Mouse (Mus musculus): ENCODE measurements around the gene Galnt14. TPM values are rescaled to one million over a fixed set of nuclear protein-coding genes. Genes with fewer than 3 reads are reported as not detected.

Galnt14 gene
- polyA plus RNA-seq (2015; fragmentation: Nextera tagmentation; extraction: Ambion mirVana) = 18.6 and 21.4 TPM in 2 replicates

DNA sequence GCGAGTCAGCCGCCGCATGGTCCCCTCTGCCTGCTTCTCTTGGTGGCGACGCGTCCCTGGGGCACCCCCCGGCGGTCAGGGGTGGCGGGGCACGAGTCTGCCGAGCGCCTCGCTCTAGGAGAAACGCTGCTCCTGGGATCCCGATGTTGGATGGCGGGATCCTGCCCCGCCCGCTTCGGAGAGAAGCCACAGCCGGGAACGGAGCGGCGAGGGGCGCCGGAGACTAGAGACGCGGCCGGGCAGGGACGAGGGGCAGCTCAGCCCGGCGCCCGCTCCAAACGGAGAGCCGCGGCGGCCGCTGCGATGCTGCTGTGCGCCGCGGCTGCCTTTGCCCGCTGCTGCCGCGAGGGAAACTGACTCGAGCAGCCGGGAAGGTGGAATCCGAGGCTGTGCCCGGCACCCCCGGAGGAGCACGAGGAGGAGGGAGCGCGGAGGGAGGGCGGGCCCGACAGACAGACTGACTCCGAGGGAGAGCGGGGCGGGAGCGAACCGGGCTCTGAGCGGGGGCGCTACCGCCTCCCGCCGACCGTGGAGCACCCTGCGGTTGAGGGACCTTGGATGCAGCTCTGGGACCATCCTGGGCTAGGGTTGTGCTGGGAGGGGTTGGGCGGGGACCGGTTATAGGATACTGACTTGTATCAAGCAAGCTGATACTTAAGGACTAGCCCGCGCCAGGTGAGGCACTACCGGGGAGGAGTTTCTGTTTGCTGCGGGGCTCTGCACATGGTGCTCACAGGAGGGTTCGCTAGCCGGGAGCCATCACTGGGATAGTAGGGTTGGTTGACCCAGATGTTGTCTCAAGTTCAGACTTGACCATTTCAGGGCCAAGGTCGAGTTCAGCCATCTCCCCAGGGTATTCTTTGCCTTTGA is at the start of gene Galnt14:
Gene Galnt14, minus strand, starts transcription at position 412 of the 870 bp plus-strand sequence.
- peaks cover 4% of the 10 kb centered on the region; the same call in 1 of the 2 replicates for H3K9me3 ChIP-seq (ENCODE audit: low read length)
- 0 out of 2 replicates have a peak, but pooled peaks cover 8% of the 10 kb centered on the region for H3K4me1 ChIP-seq (ENCODE audit: insufficient read depth, low read length)
- H3K27ac ChIP-seq (ENCODE audit: low read length) = peak within 1 kb of the TSS; percentile 73
- peak within 1 kb of the TSS; percentile 90 for H3K4me2 ChIP-seq (replicated peaks; ENCODE audit: low read depth, low read length)
- WGBS = under 1% methylated on average over 64 of the region's 75 CpGs
- peaks cover 26% of the 10 kb centered on the region for H3K27me3 ChIP-seq (ENCODE audit: insufficient read depth, low read length)
- ATAC-seq (ENCODE audit: low FRiP score, low TSS enrichment) = peak; percentile 79
- H3K9ac ChIP-seq (replicated peaks; ENCODE audit: low read length) = peak within 1 kb of the TSS; percentile 69
- H3K4me3 ChIP-seq (ENCODE audit: low read length) = peak within 1 kb of the TSS; percentile 61
- H3K36me3 ChIP-seq (ENCODE audit: insufficient read depth, low read length) = no peaks in the 10 kb centered on the region

DNA sequence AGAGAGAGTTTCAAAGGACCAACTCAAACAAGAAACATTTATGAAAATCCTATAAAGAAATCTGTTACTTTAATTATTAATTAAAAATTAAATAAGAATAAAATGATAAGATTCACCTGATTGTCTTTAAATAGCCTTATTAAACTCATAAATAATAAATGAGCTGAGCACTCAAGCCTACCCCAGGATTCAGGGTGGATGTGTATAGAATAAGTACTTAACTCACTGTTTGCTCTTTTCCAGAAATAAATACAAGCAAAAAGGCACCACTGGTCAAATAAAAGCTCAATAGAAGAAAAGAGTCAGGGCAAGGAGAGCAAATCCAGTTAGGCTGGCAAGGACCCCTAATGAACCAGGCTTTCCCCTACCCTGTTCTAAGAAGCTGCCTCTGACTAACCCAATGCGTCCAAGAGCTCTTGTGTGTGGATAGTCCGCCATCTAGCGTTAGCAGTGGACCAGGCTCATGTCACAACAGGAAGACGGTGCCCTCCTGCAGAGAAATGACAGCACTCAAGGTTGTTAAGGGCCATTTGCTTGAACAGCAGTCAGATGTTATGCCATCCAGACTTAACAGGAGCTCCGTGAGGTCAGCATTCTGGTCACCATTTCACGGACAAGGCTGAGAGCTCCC is 33.5 kb upstream of the Galnt14 start:
- H3K9me3 ChIP-seq (ENCODE audit: low read length) = no peaks in the 10 kb centered on the region
- ATAC-seq (ENCODE audit: low FRiP score, low TSS enrichment) = peak; percentile 84
- H3K27ac ChIP-seq (ENCODE audit: low read length) = no peak overlapping the region
- no peak overlapping the region for H3K4me2 ChIP-seq (replicated peaks; ENCODE audit: low read depth, low read length)
- H3K4me3 ChIP-seq (ENCODE audit: low read length) = no peak overlapping the region
- 2% methylated on average over 6 of the region's 6 CpGs for WGBS
- H3K4me1 ChIP-seq (ENCODE audit: insufficient read depth, low read length) = no peaks in the 10 kb centered on the region
- no peaks in the 10 kb centered on the region for H3K36me3 ChIP-seq (ENCODE audit: insufficient read depth, low read length)
- no peaks in the 10 kb centered on the region for H3K27me3 ChIP-seq (ENCODE audit: insufficient read depth, low read length)
- no peak overlapping the region for H3K9ac ChIP-seq (replicated peaks; ENCODE audit: low read length)

DNA sequence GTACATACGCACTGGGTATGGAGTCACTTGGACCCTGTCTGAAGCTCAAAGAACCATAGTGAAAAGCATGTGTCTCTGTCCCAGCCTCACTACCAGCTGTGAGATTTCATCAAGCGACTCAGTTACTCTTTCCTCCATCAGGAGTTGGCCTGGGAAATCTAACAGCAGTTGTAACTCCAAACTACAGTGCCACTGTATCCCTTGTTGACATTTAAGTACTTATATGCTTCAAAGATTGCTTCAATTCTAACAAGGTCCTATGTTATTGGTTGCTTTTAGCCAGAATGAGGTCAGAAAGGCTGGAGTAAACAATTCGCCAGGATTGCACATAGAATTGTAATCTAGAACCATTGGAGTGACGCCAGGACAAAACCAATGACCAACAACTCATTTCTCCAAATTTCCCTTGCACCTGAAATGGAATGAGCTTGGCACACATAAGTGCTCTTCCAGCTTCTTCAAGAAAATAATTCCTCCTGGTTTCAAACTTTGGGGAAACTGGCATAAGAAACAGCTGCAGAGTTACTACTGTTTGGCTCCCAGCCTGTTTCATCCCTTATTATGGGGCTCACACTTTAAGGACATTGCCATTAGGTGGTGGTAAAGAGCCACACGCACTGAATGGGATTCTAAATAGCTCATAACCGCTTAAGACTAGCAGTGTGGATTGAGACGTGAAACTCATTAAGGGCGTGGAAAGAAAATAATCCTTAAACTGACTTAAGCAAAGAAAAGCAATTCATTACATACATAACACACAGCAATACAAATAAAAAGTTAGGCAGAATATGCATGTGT is 13.8 kb upstream of the Galnt14 start:
- 60% methylated on average over 8 of the region's 8 CpGs for WGBS
- no peak overlapping the region for H3K4me3 ChIP-seq (ENCODE audit: low read length)
- no peak for ATAC-seq (ENCODE audit: low FRiP score, low TSS enrichment)
- H3K4me2 ChIP-seq (replicated peaks; ENCODE audit: low read depth, low read length) = no peak overlapping the region
- no peaks in the 10 kb centered on the region for H3K27me3 ChIP-seq (ENCODE audit: insufficient read depth, low read length)
- no peaks in the 10 kb centered on the region for H3K36me3 ChIP-seq (ENCODE audit: insufficient read depth, low read length)
- no peaks in the 10 kb centered on the region for H3K9me3 ChIP-seq (ENCODE audit: low read length)
- no peak overlapping the region for H3K9ac ChIP-seq (replicated peaks; ENCODE audit: low read length)
- no peaks in the 10 kb centered on the region for H3K4me1 ChIP-seq (ENCODE audit: insufficient read depth, low read length)
- no peak overlapping the region for H3K27ac ChIP-seq (ENCODE audit: low read length)

DNA sequence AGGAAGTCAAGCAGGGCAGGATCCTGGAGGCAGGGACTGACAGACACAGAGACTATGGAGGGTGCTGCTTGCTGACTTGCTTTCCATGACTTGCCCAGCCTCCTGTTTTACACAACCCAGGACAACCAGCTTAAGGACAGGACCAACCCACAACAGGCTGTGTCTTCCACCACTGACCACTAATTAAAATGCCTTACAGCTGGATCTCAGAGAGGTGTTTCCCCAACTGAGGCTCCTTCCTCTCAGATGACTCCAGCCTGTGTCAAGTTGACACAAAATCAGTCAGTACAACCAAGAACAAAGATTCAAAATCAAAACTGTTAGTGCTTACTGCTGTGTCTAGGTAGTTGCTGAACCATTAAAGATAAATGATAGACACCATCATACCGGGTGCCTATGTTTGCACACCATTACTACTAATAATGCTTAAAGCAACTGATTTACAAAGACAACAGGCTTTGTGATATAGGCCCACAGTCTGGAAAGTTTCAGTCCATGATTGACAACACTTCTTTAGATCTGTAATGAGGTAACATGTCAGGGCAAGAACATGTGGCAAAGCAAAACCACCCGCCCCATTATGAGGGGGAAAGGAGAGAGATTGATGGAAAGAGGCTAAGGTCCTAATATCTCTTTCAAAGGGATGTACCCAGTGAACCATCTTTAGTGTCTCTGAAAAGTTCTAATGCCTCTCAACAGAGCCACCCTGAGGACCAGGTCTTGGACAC is 8.9 kb upstream of the Galnt14 start:
- Histone ChIP-seq H3K9ac (replicated peaks; ENCODE audit: low read length) (no peak overlapping the region), H3K36me3 (ENCODE audit: insufficient read depth, low read length) (no peaks in the 10 kb centered on the region), H3K4me2 (replicated peaks; ENCODE audit: low read depth, low read length) (no peak overlapping the region), H3K27ac (ENCODE audit: low read length) (no peak overlapping the region), H3K27me3 (ENCODE audit: insufficient read depth, low read length) (0 out of 2 replicates have a peak, but pooled peaks cover under 1% of the 10 kb centered on the region), H3K4me1 (ENCODE audit: insufficient read depth, low read length) (no peaks in the 10 kb centered on the region), H3K9me3 (ENCODE audit: low read length) (no peaks in the 10 kb centered on the region), H3K4me3 (ENCODE audit: low read length) (no peak overlapping the region)
- WGBS = 82% methylated on average over 2 of the region's 2 CpGs
- ATAC-seq (ENCODE audit: low FRiP score, low TSS enrichment) = no peak

DNA sequence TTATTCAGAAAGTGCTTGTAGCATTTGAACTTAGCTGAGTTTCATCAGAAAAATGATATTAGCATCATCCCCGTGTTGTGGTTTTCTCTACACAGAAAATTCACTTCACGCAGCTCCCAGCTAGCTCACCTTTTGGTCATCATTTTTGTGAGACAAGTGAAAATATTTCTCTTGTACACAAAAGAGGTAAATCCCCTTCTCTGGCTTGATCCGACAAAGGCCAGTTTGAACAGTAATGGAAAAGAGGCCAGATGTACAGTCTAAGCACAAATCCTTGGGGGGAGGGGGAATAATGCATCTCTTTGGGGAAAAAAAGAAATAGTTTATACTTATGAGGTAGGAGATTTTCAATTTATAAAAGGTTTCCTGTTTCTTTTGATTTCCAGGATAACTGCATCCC is 6.4 kb upstream of the Galnt14 start:
- Histone ChIP-seq H3K9me3 (ENCODE audit: low read length) (no peaks in the 10 kb centered on the region), H3K9ac (replicated peaks; ENCODE audit: low read length) (no peak overlapping the region), H3K4me3 (ENCODE audit: low read length) (no peak overlapping the region), H3K27me3 (ENCODE audit: insufficient read depth, low read length) (peaks cover 9% of the 10 kb centered on the region; the same call in 1 of the 2 replicates), H3K4me1 (ENCODE audit: insufficient read depth, low read length) (no peaks in the 10 kb centered on the region), H3K36me3 (ENCODE audit: insufficient read depth, low read length) (no peaks in the 10 kb centered on the region), H3K27ac (ENCODE audit: low read length) (no peak overlapping the region), H3K4me2 (replicated peaks; ENCODE audit: low read depth, low read length) (no peak overlapping the region)
- WGBS = 73% methylated on average over 3 of the region's 3 CpGs
- no peak for ATAC-seq (ENCODE audit: low FRiP score, low TSS enrichment)

DNA sequence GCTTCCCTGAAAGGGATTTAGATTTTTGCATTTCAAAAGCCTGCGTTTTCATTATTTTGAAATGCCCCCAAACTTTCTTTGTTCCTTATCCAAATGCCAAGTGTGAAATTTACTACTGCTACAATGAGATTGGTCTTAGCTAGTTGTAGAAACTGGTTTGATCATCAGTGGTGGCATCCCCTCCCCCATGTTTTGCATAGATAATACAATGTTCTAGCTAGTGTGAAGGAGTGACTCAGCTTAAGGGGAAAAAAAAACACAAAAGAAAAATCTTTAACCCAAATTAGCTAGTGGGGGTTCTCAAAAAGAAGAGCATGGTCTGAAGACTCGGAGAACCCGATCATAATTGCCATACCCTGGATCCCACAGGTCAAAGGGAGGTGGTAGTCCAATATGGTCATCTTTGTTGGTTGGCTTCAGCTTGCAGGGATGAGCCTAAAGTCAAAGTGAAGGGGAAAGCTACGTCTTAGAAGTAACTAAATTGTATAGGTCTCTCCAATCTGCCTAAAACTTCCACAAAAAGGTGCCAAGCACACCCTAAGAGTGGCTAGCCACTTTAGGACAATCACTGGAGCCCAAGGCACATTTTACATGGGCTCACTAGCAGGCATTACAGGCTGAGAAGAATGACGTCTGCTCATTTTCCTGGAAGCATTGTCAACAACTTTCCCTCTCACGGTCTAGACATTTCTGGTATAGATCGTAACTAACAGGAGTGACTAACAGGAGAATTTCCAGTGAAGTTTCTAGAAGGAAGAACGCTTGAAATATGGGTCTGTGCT is 4.4 kb upstream of the Galnt14 start:
- no peak for ATAC-seq (ENCODE audit: low FRiP score, low TSS enrichment)
- peaks cover 20% of the 10 kb centered on the region for H3K27me3 ChIP-seq (ENCODE audit: insufficient read depth, low read length)
- H3K27ac ChIP-seq (ENCODE audit: low read length) = no peak overlapping the region
- H3K9ac ChIP-seq (replicated peaks; ENCODE audit: low read length) = no peak overlapping the region
- no peaks in the 10 kb centered on the region for H3K36me3 ChIP-seq (ENCODE audit: insufficient read depth, low read length)
- H3K4me3 ChIP-seq (ENCODE audit: low read length) = no peak overlapping the region
- H3K4me1 ChIP-seq (ENCODE audit: insufficient read depth, low read length) = 0 out of 2 replicates have a peak, but pooled peaks cover 7% of the 10 kb centered on the region
- H3K4me2 ChIP-seq (replicated peaks; ENCODE audit: low read depth, low read length) = no peak overlapping the region
- 83% methylated on average over 8 of the region's 8 CpGs for WGBS
- H3K9me3 ChIP-seq (ENCODE audit: low read length) = no peaks in the 10 kb centered on the region

DNA sequence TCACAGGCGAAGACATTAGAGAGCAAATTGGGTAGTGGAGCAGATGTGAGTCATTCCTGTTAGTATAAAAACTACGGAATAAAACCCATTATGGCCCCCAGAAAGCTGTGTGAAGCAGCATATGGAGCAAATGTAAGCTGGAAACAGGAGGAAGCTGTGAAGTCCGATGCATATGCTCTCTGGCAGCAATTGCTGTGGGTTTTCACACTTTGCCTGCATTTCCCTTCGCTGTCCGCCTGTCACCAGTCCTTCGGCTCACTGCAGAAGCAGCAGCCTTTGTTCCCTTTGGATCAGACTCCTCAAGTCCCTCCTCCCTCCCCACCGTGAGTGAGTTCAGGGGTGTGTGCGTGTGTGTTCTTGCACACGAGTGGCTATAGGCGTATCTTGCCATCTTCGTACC is 3.1 kb upstream of the Galnt14 start:
- H3K4me3 ChIP-seq (ENCODE audit: low read length) = no peak overlapping the region
- no peak overlapping the region for H3K9ac ChIP-seq (replicated peaks; ENCODE audit: low read length)
- H3K4me1 ChIP-seq (ENCODE audit: insufficient read depth, low read length) = 0 out of 2 replicates have a peak, but pooled peaks cover 8% of the 10 kb centered on the region
- ATAC-seq (ENCODE audit: low FRiP score, low TSS enrichment) = no peak
- no peak overlapping the region for H3K4me2 ChIP-seq (replicated peaks; ENCODE audit: low read depth, low read length)
- H3K36me3 ChIP-seq (ENCODE audit: insufficient read depth, low read length) = no peaks in the 10 kb centered on the region
- no peak overlapping the region for H3K27ac ChIP-seq (ENCODE audit: low read length)
- H3K27me3 ChIP-seq (ENCODE audit: insufficient read depth, low read length) = peaks cover 26% of the 10 kb centered on the region
- H3K9me3 ChIP-seq (ENCODE audit: low read length) = no peaks in the 10 kb centered on the region
- 43% methylated on average over 11 of the region's 11 CpGs for WGBS

DNA sequence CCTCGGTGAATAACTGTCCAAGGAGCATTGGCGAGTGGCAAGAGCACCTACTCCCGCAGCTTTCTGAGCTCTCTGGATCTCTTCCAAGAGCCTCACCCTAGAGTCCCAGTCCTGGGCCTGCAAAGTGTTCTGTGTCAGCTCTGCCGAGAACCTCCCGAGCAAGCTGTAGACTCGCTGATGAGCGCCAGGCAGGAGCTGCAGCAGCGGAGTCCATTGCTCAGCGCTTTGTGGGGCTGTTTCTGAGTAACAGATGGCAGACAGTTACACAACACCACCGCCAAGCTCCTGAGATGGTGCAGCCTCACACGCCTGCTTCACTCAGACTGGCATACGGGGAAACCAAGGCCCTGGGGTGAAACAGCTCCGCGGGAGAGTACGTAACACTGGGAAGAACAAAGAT is 1.7 kb upstream of the Galnt14 start:
- Histone ChIP-seq H3K9me3 (ENCODE audit: low read length) (peaks cover 4% of the 10 kb centered on the region; the same call in 1 of the 2 replicates), H3K27me3 (ENCODE audit: insufficient read depth, low read length) (peaks cover 26% of the 10 kb centered on the region), H3K36me3 (ENCODE audit: insufficient read depth, low read length) (no peaks in the 10 kb centered on the region), H3K9ac (replicated peaks; ENCODE audit: low read length) (no peak overlapping the region), H3K27ac (ENCODE audit: low read length) (no peak overlapping the region), H3K4me2 (replicated peaks; ENCODE audit: low read depth, low read length) (no peak overlapping the region), H3K4me3 (ENCODE audit: low read length) (no peak overlapping the region), H3K4me1 (ENCODE audit: insufficient read depth, low read length) (0 out of 2 replicates have a peak, but pooled peaks cover 8% of the 10 kb centered on the region)
- ATAC-seq (ENCODE audit: low FRiP score, low TSS enrichment) = no peak
- 75% methylated on average over 15 of the region's 15 CpGs for WGBS

Measured in kidney, embryonic 16.5 days (tissue).